Mouse (Mus musculus): ENCODE data around the gene Sptan1.

Gene Sptan1

GRCm38 (mm10) chr2:29965250-29965843, at the start of gene Sptan1:
Sptan1 (plus strand) TSS chr2:29965560.
- DNase-seq (ENCODE audit: low spot score in 2 of 2): peak; percentile 93 to 97

- no peak for DNase-seq (ENCODE audit: low spot score in 2 of 2)
Observed at GRCm38 (mm10) chr2:29917621-29918020, 47.7 kb upstream of the Sptan1 start.

GRCm38 (mm10) chr2:29922011-29922410, 43.3 kb upstream of the Sptan1 start:
- DNase-seq (ENCODE audit: low spot score in 2 of 2): no peak

- no peak for DNase-seq (ENCODE audit: low spot score in 2 of 2)
Observed at GRCm38 (mm10) chr2:29926542-29926941, 38.8 kb upstream of the Sptan1 start.

GRCm38 (mm10) chr2:29930506-29930905, 34.9 kb upstream of the Sptan1 start:
- DNase-seq (ENCODE audit: low spot score in 2 of 2): no peak

- DNase-seq (ENCODE audit: low spot score in 2 of 2): no peak
Observed at GRCm38 (mm10) chr2:29931194-29931593, 34.2 kb upstream of the Sptan1 start.

- DNase-seq (ENCODE audit: low spot score in 2 of 2): peak; percentile 94 to 98
Observed at GRCm38 (mm10) chr2:29934906-29935599, 30.3 kb upstream of the Sptan1 start, which contains the start of gene Gle1. Gle1 (plus strand) TSS chr2:29935426.

GRCm38 (mm10) chr2:29940073-29940472, 25.3 kb upstream of the Sptan1 start:
- DNase-seq (ENCODE audit: low spot score in 2 of 2): no peak

GRCm38 (mm10) chr2:29940826-29941225, 24.5 kb upstream of the Sptan1 start:
- no peak for DNase-seq (ENCODE audit: low spot score in 2 of 2)

GRCm38 (mm10) chr2:29944723-29945122, 20.6 kb upstream of the Sptan1 start:
- no peak for DNase-seq (ENCODE audit: low spot score in 2 of 2)

GRCm38 (mm10) chr2:29948896-29949295, 16.5 kb upstream of the Sptan1 start:
- no peak for DNase-seq (ENCODE audit: low spot score in 2 of 2)

- no peak for DNase-seq (ENCODE audit: low spot score in 2 of 2)
Observed at GRCm38 (mm10) chr2:29961246-29961645, 4.1 kb upstream of the Sptan1 start.

GRCm38 (mm10) chr2:29964354-29965249, 758 bp upstream of the Sptan1 start:
- peak in 1 of 2 experiments; percentile 5 for DNase-seq (ENCODE audit: low spot score in 2 of 2)

- peak; percentile 56 to 67 for DNase-seq (ENCODE audit: low spot score in 2 of 2)
Observed at GRCm38 (mm10) chr2:29965906-29966305, 546 bp downstream of the Sptan1 start.

GRCm38 (mm10) chr2:29966826-29967225, 1.5 kb downstream of the Sptan1 start:
- DNase-seq (ENCODE audit: low spot score in 2 of 2): no peak

- DNase-seq (ENCODE audit: low spot score in 2 of 2): no peak
Observed at GRCm38 (mm10) chr2:29967768-29968167, 2.4 kb downstream of the Sptan1 start.

GRCm38 (mm10) chr2:29968638-29969037, 3.3 kb downstream of the Sptan1 start:
- DNase-seq (ENCODE audit: low spot score in 2 of 2): no peak

- DNase-seq (ENCODE audit: low spot score in 2 of 2): no peak
Observed at GRCm38 (mm10) chr2:29971838-29972635, 6.7 kb downstream of the Sptan1 start.

- DNase-seq (ENCODE audit: low spot score in 2 of 2): no peak
Observed at GRCm38 (mm10) chr2:29973525-29973924, 8.2 kb downstream of the Sptan1 start.

GRCm38 (mm10) chr2:29977307-29977706, 11.9 kb downstream of the Sptan1 start:
- DNase-seq (ENCODE audit: low spot score in 2 of 2): peak; percentile 6 to 45

- no peak for DNase-seq (ENCODE audit: low spot score in 2 of 2)
Observed at GRCm38 (mm10) chr2:29980661-29981060, 15.3 kb downstream of the Sptan1 start.

- DNase-seq (ENCODE audit: low spot score in 2 of 2): no peak
Observed at GRCm38 (mm10) chr2:29991962-29992361, 26.6 kb downstream of the Sptan1 start.

Measured in thymus, postnatal 10 days (tissue).